Mouse (Mus musculus) spleen, adult 2 months (tissue): ENCODE results near the gene 1700012B07Rik.

ENCODE experiments used
- CTCF ChIP-seq: fragments of 200-500 bp; IDR thresholded peaks from 2 replicates; pipeline ENCODE4 v1.5.1; 2011; ENCODE audit warnings: mild to moderate bottlenecking, inconsistent platforms; ENCODE audit not compliant: insufficient read depth, insufficient read length, insufficient replicate concordance; ENCODE audit errors: extremely low read depth
- POLR2A ChIP-seq: fragments of 200-500 bp; IDR thresholded peaks from 2 replicates; pipeline ENCODE4 v1.6.1; 2011; ENCODE audit warnings: low read depth, low read length, inconsistent platforms

GRCm38 (mm10) chr11:109758616-109759215 lies 69.1 kb downstream of the 1700012B07Rik start:
- TF ChIP-seq POLR2A (no peak), CTCF (no peak)
